Mouse (Mus musculus) heart, adult 2 months (tissue): ENCODE measurements around the gene Mrps9. TPM values are rescaled to one million over a fixed set of nuclear protein-coding genes. Genes with fewer than 3 reads are reported as not detected.

Source experiments
- DNase-seq, 2 experiments: peaks; one replicate each; pipeline ENCODE4 v3.0.0; 2021
- H3K27ac ChIP-seq: fragments of 200-600 bp; 2 replicates; pipeline ENCODE4 v1.8.1; 2022
- H3K27me3 ChIP-seq: fragments of 200-500 bp; 2 replicates; pipeline ENCODE4 v1.6.1; 2012; ENCODE audit warnings: mild to moderate bottlenecking, low read length, inconsistent platforms, mixed read lengths; ENCODE audit not compliant: control insufficient read depth, insufficient read depth
- H3K36me3 ChIP-seq: fragments of 200-500 bp; 2 replicates; pipeline ENCODE4 v1.6.1; 2012; ENCODE audit warnings: low read length, inconsistent platforms; ENCODE audit not compliant: control insufficient read depth, insufficient read depth
- H3K4me1 ChIP-seq: fragments of 200-500 bp; 2 replicates; pipeline ENCODE4 v1.6.1; 2011; ENCODE audit warnings: low read length; ENCODE audit not compliant: control insufficient read depth, insufficient read depth
- H3K4me3 ChIP-seq: fragments of 200-600 bp; 2 replicates; pipeline ENCODE4 v1.8.1; 2022
- H3K79me2 ChIP-seq: fragments of 200-500 bp; replicated peaks from 2 replicates; pipeline ENCODE4 v1.6.1; 2012; ENCODE audit warnings: mild to moderate bottlenecking, inconsistent platforms, low read length, moderate library complexity, mixed read lengths; ENCODE audit not compliant: control insufficient read depth, insufficient read depth
- H3K9ac ChIP-seq: fragments of 200-500 bp; 2 replicates; pipeline ENCODE4 v1.6.1; 2012; ENCODE audit warnings: low read depth, mild to moderate bottlenecking, control low read depth, inconsistent platforms, low read length, mixed read lengths
- CTCF ChIP-seq: fragments of 200-600 bp; IDR thresholded peaks from 2 replicates; pipeline ENCODE4 v1.8.1; 2022; ENCODE audit warnings: antibody characterized with exemption, mild to moderate bottlenecking, moderate library complexity
- EP300 ChIP-seq: fragments of 200-500 bp; IDR thresholded peaks from 2 replicates; pipeline ENCODE4 v1.6.1; 2011; ENCODE audit warnings: low read depth, low read length, control low read depth; ENCODE audit not compliant: insufficient read depth
- POLR2A ChIP-seq: fragments of 200-500 bp; IDR thresholded peaks from 2 replicates; pipeline ENCODE4 v1.6.1; 2011; ENCODE audit warnings: mild to moderate bottlenecking, low read depth, low read length, control low read depth; ENCODE audit not compliant: insufficient read depth
- WGBS: fragments of 180-500 bp; shearing (Covaris S2); methylation state at CpG from one replicate; pipeline ENCODE4 v1.1.7; 2018; 5-methylcytosine and 5-hydroxymethylcytosine counted together
- intact Hi-C: fragments of 180-260 bp; cut with DNase I; formaldehyde crosslinking; loops from one replicate; pipeline ENCODE4 v1.15.1; 2025
- polyA plus RNA-seq: library from polyadenylated mRNA; depleted of rRNA; stranded (reverse); fragments of >200 nt; gene quantifications from 2 replicates; pipeline ENCODE4 v1.2.3, GENCODE M21; 2012
- total RNA-seq, 2 experiments: library from RNA; stranded (reverse); gene quantifications; 2 replicates each; pipeline ENCODE4 v1.2.3; 2021

Mrps9 gene
- total and polyA plus RNA-seq, 3 experiments: 52.7 to 108 (median 95.5) TPM

- Histone ChIP-seq H3K36me3 (no peaks in the 10 kb centered on the region), H3K9ac (no peak overlapping the region), H3K4me3 (no peak overlapping the region), H3K4me1 (no peaks in the 10 kb centered on the region; the same call in 1 of the 2 replicates), H3K27me3 (no peaks in the 10 kb centered on the region), H3K79me2 (peaks cover 4% of the 10 kb centered on the region), H3K27ac (no peak overlapping the region)
- 93% methylated on average over 5 of the region's 5 CpGs for WGBS
- DNase-seq: no peak
- TF ChIP-seq EP300 (no peak), CTCF (no peak), POLR2A (no peak)
- intact Hi-C loops: no loop called here
Observed at GRCm38 (mm10) chr1:42864719-42865250, 13.8 kb downstream of the Mrps9 start.

GRCm38 (mm10) chr1:42865336-42865939 is 14.4 kb downstream of the Mrps9 start:
- Histone ChIP-seq H3K27ac (no peak overlapping the region), H3K4me1 (no peaks in the 10 kb centered on the region; the same call in 1 of the 2 replicates), H3K27me3 (no peaks in the 10 kb centered on the region), H3K36me3 (no peaks in the 10 kb centered on the region), H3K9ac (no peak overlapping the region), H3K79me2 (peaks cover 5% of the 10 kb centered on the region), H3K4me3 (no peak overlapping the region)
- no peak for DNase-seq
- 95% methylated on average over 4 of the region's 4 CpGs for WGBS
- intact Hi-C loops: no loop called here
- TF ChIP-seq EP300 (no peak), CTCF (no peak), POLR2A (no peak)

GRCm38 (mm10) chr1:42865986-42866385 is 15.0 kb downstream of the Mrps9 start:
- WGBS: 93% methylated on average over 4 of the region's 4 CpGs
- Histone ChIP-seq H3K79me2 (peaks cover 5% of the 10 kb centered on the region), H3K36me3 (no peaks in the 10 kb centered on the region), H3K4me3 (no peak overlapping the region), H3K4me1 (no peaks in the 10 kb centered on the region; the same call in 1 of the 2 replicates), H3K27me3 (no peaks in the 10 kb centered on the region), H3K27ac (no peak overlapping the region), H3K9ac (no peak overlapping the region)
- DNase-seq: no peak
- intact Hi-C loops: no loop called here
- no peak for TF ChIP-seq CTCF
- no peak for TF ChIP-seq EP300

GRCm38 (mm10) chr1:42867188-42867587 is 16.2 kb downstream of the Mrps9 start:
- Histone ChIP-seq H3K79me2 (peaks cover 5% of the 10 kb centered on the region), H3K36me3 (no peaks in the 10 kb centered on the region), H3K9ac (no peak overlapping the region), H3K4me1 (no peaks in the 10 kb centered on the region), H3K27me3 (no peaks in the 10 kb centered on the region), H3K27ac (no peak overlapping the region), H3K4me3 (no peak overlapping the region)
- intact Hi-C loops: no loop called here
- TF ChIP-seq POLR2A (no peak), EP300 (no peak), CTCF (no peak)
- no peak for DNase-seq
- WGBS: 88% methylated on average over 3 of the region's 3 CpGs

- H3K79me2 ChIP-seq: peaks cover 5% of the 10 kb centered on the region; the same call in 1 of the 2 replicates
- H3K4me3 ChIP-seq: no peak overlapping the region
- intact Hi-C loops: no loop called here
- no peak overlapping the region for H3K27ac ChIP-seq
- DNase-seq: no peak
- no peaks in the 10 kb centered on the region for H3K27me3 ChIP-seq
- H3K9ac ChIP-seq: no peak overlapping the region
- no peak for TF ChIP-seq CTCF
- TF ChIP-seq EP300: no peak
- no peak for TF ChIP-seq POLR2A
- no peaks in the 10 kb centered on the region for H3K36me3 ChIP-seq
- 56% methylated on average over 2 of the region's 2 CpGs for WGBS
- H3K4me1 ChIP-seq: peaks cover 1% of the 10 kb centered on the region; the same call in 1 of the 2 replicates
Observed at GRCm38 (mm10) chr1:42874174-42874573, 23.1 kb downstream of the Mrps9 start.

GRCm38 (mm10) chr1:42875271-42875670 is 24.2 kb downstream of the Mrps9 start:
- H3K27ac ChIP-seq: no peak overlapping the region
- H3K4me3 ChIP-seq: no peak overlapping the region
- H3K79me2 ChIP-seq: peaks cover 5% of the 10 kb centered on the region; the same call in 1 of the 2 replicates
- TF ChIP-seq POLR2A (no peak), CTCF (no peak), EP300 (no peak)
- DNase-seq: no peak
- H3K36me3 ChIP-seq: no peaks in the 10 kb centered on the region
- intact Hi-C loops: no loop called here
- H3K4me1 ChIP-seq: peaks cover 1% of the 10 kb centered on the region; the same call in 1 of the 2 replicates
- no peaks in the 10 kb centered on the region for H3K27me3 ChIP-seq
- WGBS: 66% methylated on average over 5 of the region's 5 CpGs
- no peak overlapping the region for H3K9ac ChIP-seq
